Mouse (Mus musculus) MEL (cell line): ENCODE measurements around the gene Vsig1.

Experiments used
- CHD1 ChIP-seq: IDR thresholded peaks from 2 replicates; pipeline ENCODE4 v1.6.1; 2012; ENCODE audit warnings: low read depth, mild to moderate bottlenecking, inconsistent platforms, low read length, improper control_type of control experiment
- CTCF ChIP-seq, 3 experiments: IDR thresholded peaks in 2 of 3; conservative IDR thresholded peaks in 1 of 3; 2 replicates each; pipeline ENCODE4 v1.5.1; 2011 to 2012; ENCODE audit warnings: low read length in 3 of 3, low read depth in 2 of 3, mild to moderate bottlenecking in 2 of 3, improper control_type of control experiment in 1 of 3, inconsistent platforms in 1 of 3, mixed read lengths in 1 of 3, moderate library complexity in 1 of 3; ENCODE audit not compliant: control insufficient read depth in 1 of 3, insufficient read depth in 1 of 3, poor library complexity in 1 of 3, severe bottlenecking in 1 of 3
- ELF1 ChIP-seq: IDR thresholded peaks from 2 replicates; pipeline ENCODE4 v1.6.1; 2014; ENCODE audit warnings: low read depth, mild to moderate bottlenecking, inconsistent platforms, low read length, improper control_type of control experiment, moderate library complexity
- GABPA ChIP-seq: IDR thresholded peaks from 2 replicates; pipeline ENCODE4 v1.6.1; 2012; ENCODE audit warnings: low read depth, mild to moderate bottlenecking, inconsistent platforms, low read length, improper control_type of control experiment, moderate library complexity
- GATA1 ChIP-seq: IDR thresholded peaks from 2 replicates; pipeline ENCODE4 v1.6.1; 2011; ENCODE audit warnings: low read depth, low read length, improper control_type of control experiment
- MYB ChIP-seq: IDR thresholded peaks from 2 replicates; pipeline ENCODE4 v1.6.1; 2011; ENCODE audit warnings: mild to moderate bottlenecking, low read depth, low read length, improper control_type of control experiment
- POLR2A ChIP-seq, 2 experiments: IDR thresholded peaks; 2 replicates each; pipeline ENCODE4 v1.6.1; 2011 to 2012; ENCODE audit warnings: low read length in 2 of 2, mild to moderate bottlenecking in 2 of 2, control low read depth in 1 of 2, improper control_type of control experiment in 1 of 2, low read depth in 1 of 2, moderate library complexity in 1 of 2; ENCODE audit not compliant: control insufficient read depth in 1 of 2, insufficient read depth in 1 of 2, poor library complexity in 1 of 2
- POLR2AphosphoS2 ChIP-seq: IDR thresholded peaks from 2 replicates; pipeline ENCODE4 v1.6.1; 2011; ENCODE audit warnings: low read length, improper control_type of control experiment
- RAD21 ChIP-seq: IDR thresholded peaks from 2 replicates; pipeline ENCODE4 v1.6.1; 2011; ENCODE audit warnings: mild to moderate bottlenecking, low read depth, low read length, improper control_type of control experiment
- RCOR1 ChIP-seq: IDR thresholded peaks from 2 replicates; pipeline ENCODE4 v1.6.1; 2012; ENCODE audit warnings: low read depth, mild to moderate bottlenecking, inconsistent platforms, low read length, improper control_type of control experiment
- USF2 ChIP-seq, 2 experiments: IDR thresholded peaks; 2 replicates each; pipeline ENCODE4 v1.6.1; 2011 to 2012; ENCODE audit warnings: improper control_type of control experiment in 2 of 2, low read length in 2 of 2, borderline replicate concordance in 1 of 2, inconsistent platforms in 1 of 2, low read depth in 1 of 2, mild to moderate bottlenecking in 1 of 2; ENCODE audit not compliant: insufficient read depth in 1 of 2
- ZNF384 ChIP-seq: IDR thresholded peaks from 2 replicates; pipeline ENCODE4 v1.6.1; 2012; ENCODE audit warnings: low read depth, mild to moderate bottlenecking, inconsistent platforms, low read length, improper control_type of control experiment

DNA sequence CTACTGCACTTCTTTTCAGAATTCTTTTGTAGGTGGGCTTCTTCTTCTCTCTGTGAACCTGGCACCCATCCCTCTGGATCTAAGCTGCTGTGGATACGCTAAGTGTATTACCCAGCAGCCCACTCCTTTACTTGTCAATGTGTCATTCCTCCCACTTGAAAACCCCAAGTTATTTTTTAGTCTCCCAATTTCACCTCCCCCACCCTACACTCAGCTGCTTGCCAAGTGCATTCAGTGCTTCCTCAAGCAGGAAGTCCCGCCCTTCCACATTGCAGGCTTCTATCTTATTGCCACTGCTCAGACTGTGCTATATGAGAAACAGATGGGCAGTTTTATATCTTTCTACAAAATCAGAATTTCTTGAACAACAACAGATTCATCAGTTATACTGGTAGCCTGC lies 72.1 kb downstream of the Vsig1 start:
- TF ChIP-seq CHD1 (no peak), CTCF (IDR thresholded peaks at IDR 0.05 in 2 of 3, conservative IDR thresholded peaks at IDR 0.05 in 1 of 3; ENCODE audit: control insufficient read depth in 1 of 3, insufficient read depth in 1 of 3, low read depth in 2 of 3, low read length in 3 of 3, poor library complexity in 1 of 3, severe bottlenecking in 1 of 3) (no peak), POLR2A (IDR thresholded peaks at IDR 0.05; ENCODE audit: control insufficient read depth in 1 of 2, insufficient read depth in 1 of 2, low read depth in 1 of 2, low read length in 2 of 2, poor library complexity in 1 of 2) (no peak), ZNF384 (no peak), GATA1 (no peak), GABPA (no peak), RCOR1 (no peak), POLR2AphosphoS2 (no peak), USF2 (IDR thresholded peaks at IDR 0.05; ENCODE audit: borderline replicate concordance in 1 of 2, insufficient read depth in 1 of 2, low read depth in 1 of 2, low read length in 2 of 2) (no peak), MYB (no peak), RAD21 (no peak), ELF1 (peak; percentile 44; the same call in 1 of the 2 replicates)
